Mouse (Mus musculus) spleen, adult 2 months (tissue): ENCODE measurements around the gene Gm8108.
"Not testable (repeated sequence)": the region's sequence is repeated elsewhere in the genome, so short reads cannot be mapped to it uniquely, and the experiment has no call there.

Source experiments
- CTCF ChIP-seq: fragments of 200-500 bp; IDR thresholded peaks from 2 replicates; pipeline ENCODE4 v1.5.1; 2011; ENCODE audit warnings: mild to moderate bottlenecking, inconsistent platforms; ENCODE audit not compliant: insufficient read depth, insufficient read length, insufficient replicate concordance; ENCODE audit errors: extremely low read depth
- POLR2A ChIP-seq: fragments of 200-500 bp; IDR thresholded peaks from 2 replicates; pipeline ENCODE4 v1.6.1; 2011; ENCODE audit warnings: low read depth, low read length, inconsistent platforms

GRCm38 (mm10) chr14:4110426-4110825 lies at the start of gene Gm8108:
- TF ChIP-seq CTCF, POLR2A: not testable (repeated sequence)
